Mouse (Mus musculus) kidney, postnatal 0 days (tissue): Measurements from ENCODE around the gene Hif1an. TPM values are rescaled to one million over a fixed set of nuclear protein-coding genes. Genes with fewer than 3 reads are reported as not detected.

Source experiments
- ATAC-seq: fragments of 200-750 bp; cut with Nextera tagmentation; replicated peaks from 2 replicates; pipeline ENCODE4 v1.8.0; 2017; ENCODE audit warnings: low read depth, moderate number of reproducible peaks, moderate TSS enrichment, moderate library complexity; ENCODE audit not compliant: low FRiP score
- DNase-seq: peaks from one replicate; pipeline ENCODE4 v3.0.0-alpha.2; 2016; ENCODE audit warnings: low spot score
- H3K27ac ChIP-seq: fragments of 300-500 bp; sonication (generic); 2 replicates; pipeline ENCODE4 v1.5.1; 2014; ENCODE audit warnings: mild to moderate bottlenecking
- H3K27me3 ChIP-seq: fragments of 300-500 bp; sonication (generic); 2 replicates; pipeline ENCODE4 v1.6.1; 2014; ENCODE audit warnings: low read length, mixed read lengths; ENCODE audit not compliant: insufficient read depth
- H3K36me3 ChIP-seq: fragments of 300-500 bp; sonication (generic); 2 replicates; pipeline ENCODE4 v1.6.1; 2014; ENCODE audit warnings: low read length, mixed read lengths; ENCODE audit not compliant: insufficient read depth
- H3K4me1 ChIP-seq: fragments of 300-500 bp; sonication (generic); replicated peaks from 2 replicates; pipeline ENCODE4 v1.6.1; 2014; ENCODE audit warnings: antibody characterized with exemption, low read length, mixed read lengths; ENCODE audit not compliant: insufficient read depth
- H3K4me2 ChIP-seq: fragments of 300-500 bp; sonication (generic); 2 replicates; pipeline ENCODE4 v1.6.1; 2014; ENCODE audit warnings: mild to moderate bottlenecking, low read length, moderate library complexity, mixed read lengths
- H3K4me3 ChIP-seq: fragments of 300-500 bp; sonication (generic); replicated peaks from 2 replicates; pipeline ENCODE4 v1.5.1; 2014; ENCODE audit warnings: low read depth, low read length
- H3K9ac ChIP-seq: fragments of 300-500 bp; sonication (generic); 2 replicates; pipeline ENCODE4 v1.6.1; 2014; ENCODE audit warnings: low read depth, low read length
- H3K9me3 ChIP-seq: fragments of 300-500 bp; sonication (generic); replicated peaks from 2 replicates; pipeline ENCODE4 v1.6.1; 2016; ENCODE audit warnings: low read length, inconsistent platforms, mixed read lengths
- CTCF ChIP-seq: IDR thresholded peaks from 2 replicates; pipeline ENCODE4 v1.5.1; 2016; ENCODE audit warnings: antibody characterized with exemption, low read depth, mild to moderate bottlenecking, moderate library complexity
- WGBS: fragments of 180-500 bp; shearing (Covaris S2); extraction: QIAGEN DNeasy Blood & Tissue Kit; methylation state at CpG from one replicate; pipeline ENCODE4 v1.1.7; 2014; 5-methylcytosine and 5-hydroxymethylcytosine counted together
- polyA plus RNA-seq: library from polyadenylated mRNA; unstranded; fragments of >200 nt; fragmentation: Nextera tagmentation; extraction: Ambion mirVana; gene quantifications from 2 replicates; pipeline ENCODE4 v1.2.1, GENCODE M21; 2015

Gene Hif1an
- 16.4 and 18.0 TPM in 2 replicates for polyA plus RNA-seq

- Histone ChIP-seq H3K36me3 (peaks cover 31% of the 10 kb centered on the region; the same call in 1 of the 2 replicates), H3K9me3 (no peaks in the 10 kb centered on the region), H3K27me3 (no peaks in the 10 kb centered on the region), H3K4me1 (peaks cover 10% of the 10 kb centered on the region; the same call in 1 of the 2 replicates), H3K27ac (peak within 1 kb of the TSS; percentile 74; the same call in 1 of the 2 replicates), H3K4me2 (peak within 1 kb of the TSS; percentile 77), H3K9ac (peak within 1 kb of the TSS; percentile 82), H3K4me3 (peak within 1 kb of the TSS; percentile 79)
- DNase-seq (peak; percentile 99), ATAC-seq (peak; percentile 94)
- TF ChIP-seq CTCF, result peak; percentile 97
- under 1% methylated on average over 33 of the region's 33 CpGs for WGBS
These were observed at the start of gene Hif1an for GRCm38 (mm10) chr19:44562652-44563206. Gene Hif1an (plus strand): TSS chr19:44562850.

- Histone ChIP-seq H3K9me3 (no peaks in the 10 kb centered on the region), H3K27me3 (peaks cover 8% of the 10 kb centered on the region; the same call in 1 of the 2 replicates), H3K9ac (no peak overlapping the region), H3K4me2 (no peak overlapping the region), H3K36me3 (no peaks in the 10 kb centered on the region), H3K4me3 (no peak overlapping the region), H3K27ac (0 out of 2 replicates have a peak overlapping the region, but pooled peaks have one; percentile 5), H3K4me1 (peaks cover 47% of the 10 kb centered on the region)
- TF ChIP-seq CTCF, result no peak
- WGBS, result 28% methylated on average over 11 of the region's 11 CpGs
- ATAC-seq (no peak), DNase-seq (peak; percentile 69)
These were observed 49.4 kb upstream of the Hif1an start for GRCm38 (mm10) chr19:44513054-44513833.

DNA sequence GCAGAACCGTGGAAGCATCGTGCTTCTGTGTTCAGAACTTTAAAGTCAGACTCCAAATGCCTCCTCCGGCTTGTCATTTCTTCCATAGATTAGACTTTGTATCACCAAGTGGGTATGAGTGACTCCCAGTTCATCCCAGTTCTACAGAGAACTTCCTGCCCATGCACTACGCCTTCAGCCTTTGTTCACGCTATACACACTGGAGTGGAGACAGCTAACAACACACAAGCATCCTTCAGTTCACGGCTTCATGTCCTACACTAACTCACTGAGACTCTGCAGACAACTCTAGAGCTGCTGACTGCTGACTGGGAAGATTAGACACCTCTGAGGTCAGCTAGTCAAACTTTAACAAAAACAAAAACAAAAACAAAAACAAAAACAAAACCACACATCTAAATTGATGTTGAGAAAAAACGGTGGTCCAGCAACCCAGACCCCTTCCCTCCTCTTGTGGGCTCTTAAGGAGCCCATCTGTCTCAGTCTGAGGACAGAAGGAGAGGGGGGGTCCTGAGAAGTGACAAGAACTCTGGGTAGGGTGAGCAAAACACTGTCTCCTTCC is 48.6 kb upstream of the Hif1an start:
- no peak overlapping the region for H3K9ac ChIP-seq
- 27% methylated on average over 7 of the region's 7 CpGs for WGBS
- H3K27ac ChIP-seq, result peak overlapping the region; percentile 63
- H3K4me1 ChIP-seq, result peaks cover 47% of the 10 kb centered on the region
- H3K36me3 ChIP-seq, result no peaks in the 10 kb centered on the region
- DNase-seq (no peak), ATAC-seq (no peak)
- H3K4me2 ChIP-seq, result no peak overlapping the region
- no peak overlapping the region for H3K4me3 ChIP-seq
- TF ChIP-seq CTCF, result no peak
- H3K9me3 ChIP-seq, result no peaks in the 10 kb centered on the region
- peaks cover 8% of the 10 kb centered on the region; the same call in 1 of the 2 replicates for H3K27me3 ChIP-seq

GRCm38 (mm10) chr19:44514521-44515451 is 47.9 kb upstream of the Hif1an start:
- WGBS, result 12% methylated on average over 14 of the region's 14 CpGs
- H3K9me3 ChIP-seq, result no peaks in the 10 kb centered on the region
- peak overlapping the region; percentile 11; the same call in 1 of the 2 replicates for H3K4me2 ChIP-seq
- H3K4me3 ChIP-seq, result no peak overlapping the region
- DNase-seq, result peak; percentile 78
- H3K9ac ChIP-seq, result no peak overlapping the region
- ATAC-seq, result no peak
- peaks cover 8% of the 10 kb centered on the region; the same call in 1 of the 2 replicates for H3K27me3 ChIP-seq
- H3K4me1 ChIP-seq, result peaks cover 47% of the 10 kb centered on the region
- no peaks in the 10 kb centered on the region for H3K36me3 ChIP-seq
- H3K27ac ChIP-seq, result peak overlapping the region; percentile 63
- 0 out of 2 replicates have a peak, but pooled peaks have one; percentile 16 for TF ChIP-seq CTCF

DNA sequence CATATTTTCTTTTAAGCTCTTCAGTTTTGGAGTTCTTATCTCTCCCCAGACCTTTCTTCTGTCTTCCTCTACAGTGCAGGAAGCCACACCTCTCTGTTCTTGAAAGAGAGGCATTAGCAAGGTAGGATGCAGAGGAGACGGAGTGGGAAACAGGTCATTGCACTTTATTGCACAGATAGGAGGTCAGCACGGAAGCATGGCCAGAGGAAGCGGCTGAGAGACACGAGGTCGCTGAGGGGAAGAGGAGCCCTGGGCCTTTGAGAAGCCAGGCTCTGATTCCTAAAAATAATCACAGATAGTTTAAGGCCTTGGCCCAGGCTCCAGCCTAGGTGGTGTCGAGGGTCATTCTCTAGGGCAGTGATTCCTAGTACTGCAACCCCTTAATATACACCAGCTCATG is 46.9 kb upstream of the Hif1an start:
- WGBS, result 21% methylated on average over 6 of the region's 6 CpGs
- no peak overlapping the region for H3K27ac ChIP-seq
- no peak for ATAC-seq

More for the DNA sequence above, 46.9 kb upstream of the Hif1an start:
- H3K27me3 ChIP-seq, result peaks cover 5% of the 10 kb centered on the region; the same call in 1 of the 2 replicates
- 0 out of 2 replicates have a peak overlapping the region, but pooled peaks have one; percentile 6 for H3K9ac ChIP-seq
- no peaks in the 10 kb centered on the region for H3K36me3 ChIP-seq
- H3K4me1 ChIP-seq, result peaks cover 44% of the 10 kb centered on the region
- no peak overlapping the region for H3K4me3 ChIP-seq
- H3K4me2 ChIP-seq, result no peak overlapping the region
- TF ChIP-seq CTCF, result no peak
- H3K9me3 ChIP-seq, result no peaks in the 10 kb centered on the region
- DNase-seq, result no peak
